Mouse (Mus musculus): ENCODE measurements around the gene Eps8l1.
"Not testable (repeated sequence)": the region's sequence is repeated elsewhere in the genome, so short reads cannot be mapped to it uniquely, and the experiment has no call there.

The Eps8l1 gene

DNA sequence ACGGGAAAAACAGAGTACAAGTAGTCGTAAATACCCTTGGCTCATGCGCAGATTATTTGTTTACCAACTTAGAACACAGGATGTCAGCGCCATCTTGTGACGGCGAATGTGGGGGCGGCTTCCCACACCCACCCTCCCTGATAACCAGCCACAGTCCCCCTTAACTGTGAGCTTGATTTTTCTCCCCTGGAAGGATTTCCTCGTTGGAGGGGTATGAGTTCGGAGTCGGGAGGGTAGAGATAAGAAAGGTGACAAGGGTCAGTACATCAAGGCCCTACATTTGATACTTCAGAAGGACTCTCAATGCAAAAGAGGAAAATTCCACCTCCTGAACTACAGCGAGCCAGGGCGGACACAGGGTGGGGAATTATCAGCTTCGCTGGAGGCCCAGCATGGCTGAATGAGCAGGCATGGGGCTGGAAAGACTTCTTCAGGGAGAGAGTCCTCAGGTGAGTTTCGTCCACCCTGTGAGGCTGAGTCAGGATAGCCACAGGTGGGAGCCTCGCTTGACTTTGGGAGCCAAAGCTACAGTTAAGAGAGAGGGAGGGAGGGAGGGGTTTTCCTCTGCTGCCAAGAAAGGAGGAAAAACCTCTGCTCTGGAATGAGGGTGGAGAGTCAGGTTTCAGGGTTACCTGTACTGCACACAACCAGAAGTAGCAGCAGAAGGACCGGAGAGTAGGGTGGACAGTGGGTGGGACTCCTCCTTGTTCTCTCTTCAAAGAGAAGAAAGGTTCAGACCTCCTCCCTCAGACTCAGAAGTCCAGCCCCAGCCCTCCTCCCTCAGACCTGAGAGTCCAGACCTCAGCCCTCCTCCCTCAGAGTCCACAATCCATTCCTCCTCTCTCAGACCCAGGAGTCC is at the start of gene Eps8l1:
Eps8l1 (plus strand) TSS at position 99 of the 859 bp plus-strand sequence.
- no peak for DNase-seq (ENCODE audit: low spot score in 2 of 2)

DNA sequence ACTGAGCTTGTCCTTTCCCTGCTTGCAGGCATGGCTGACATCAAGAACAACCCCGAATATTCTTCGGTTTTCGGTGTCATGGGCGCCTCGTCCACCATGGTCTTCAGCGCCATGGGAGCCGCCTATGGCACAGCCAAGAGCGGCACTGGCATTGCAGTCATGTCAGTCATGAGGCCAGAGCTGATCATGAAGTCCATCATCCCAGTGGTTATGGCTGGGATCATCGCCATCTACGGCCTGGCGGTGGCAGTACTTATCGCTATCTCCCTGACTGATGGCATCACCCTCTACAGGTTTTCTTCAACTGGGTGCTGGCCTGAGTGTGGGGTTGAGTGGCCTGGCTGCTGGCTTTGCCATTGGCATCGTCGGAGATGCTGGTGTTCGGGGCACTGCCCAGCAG is 48.1 kb upstream of the Eps8l1 start:
- not testable (repeated sequence) for DNase-seq (ENCODE audit: low spot score in 2 of 2)

DNA sequence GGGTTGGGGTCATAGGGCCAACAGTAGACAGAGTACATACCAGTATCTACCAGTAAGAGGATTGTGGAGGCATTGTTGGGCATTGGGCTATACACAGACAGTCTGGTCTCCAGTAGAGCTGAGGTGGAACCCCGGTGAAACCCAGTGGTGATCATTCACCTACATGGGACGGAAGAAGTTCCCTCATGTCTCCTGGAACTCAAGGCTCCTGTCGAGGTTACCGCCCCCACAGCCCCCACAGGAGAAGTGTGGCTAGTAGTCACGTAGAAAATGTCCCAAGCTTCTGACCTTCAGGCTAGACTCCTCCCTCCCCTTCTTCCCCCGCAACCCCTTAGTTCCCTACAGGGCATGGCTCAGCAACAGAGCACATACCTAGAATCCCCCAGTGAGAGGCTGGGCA is 40.8 kb upstream of the Eps8l1 start:
- no peak for DNase-seq (ENCODE audit: low spot score in 2 of 2)

- DNase-seq (ENCODE audit: low spot score in 2 of 2), result no peak
These were observed 40.2 kb upstream of the Eps8l1 start for GRCm38 (mm10) chr7:4420230-4420629.

GRCm38 (mm10) chr7:4427161-4427912 is 33.1 kb upstream of the Eps8l1 start:
- DNase-seq (ENCODE audit: low spot score in 2 of 2), result peak; percentile 69 to 78

DNA sequence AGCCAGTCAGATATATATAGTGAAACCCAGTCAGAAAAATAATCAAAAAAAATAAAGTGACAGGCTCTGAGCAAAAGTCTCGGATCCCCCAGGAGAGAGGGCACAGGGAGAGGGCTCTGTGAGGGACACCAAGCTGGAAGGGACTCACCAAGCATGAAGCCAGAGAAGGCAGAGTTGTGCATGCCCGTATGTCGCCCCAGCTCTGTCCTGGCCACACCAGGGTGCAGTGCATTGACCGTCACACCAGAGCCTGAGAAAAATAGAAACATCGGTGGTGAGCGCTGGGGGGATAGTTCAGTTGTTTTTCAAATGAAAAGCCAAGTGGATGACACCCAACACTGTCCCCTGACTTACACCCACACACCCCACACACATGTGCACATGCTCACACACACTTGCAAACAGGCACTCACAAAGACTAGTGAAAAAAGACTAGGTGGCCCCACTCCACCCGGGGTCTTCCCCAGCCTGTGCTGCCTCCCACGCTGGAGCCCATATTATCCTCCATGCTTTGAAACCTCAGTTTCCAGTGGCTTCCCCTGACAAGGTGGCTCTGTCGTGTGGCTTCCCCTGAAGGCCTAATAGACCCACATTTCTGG is 30.1 kb upstream of the Eps8l1 start:
- peak in 1 of 2 experiments; percentile 44 for DNase-seq (ENCODE audit: low spot score in 2 of 2)

DNA sequence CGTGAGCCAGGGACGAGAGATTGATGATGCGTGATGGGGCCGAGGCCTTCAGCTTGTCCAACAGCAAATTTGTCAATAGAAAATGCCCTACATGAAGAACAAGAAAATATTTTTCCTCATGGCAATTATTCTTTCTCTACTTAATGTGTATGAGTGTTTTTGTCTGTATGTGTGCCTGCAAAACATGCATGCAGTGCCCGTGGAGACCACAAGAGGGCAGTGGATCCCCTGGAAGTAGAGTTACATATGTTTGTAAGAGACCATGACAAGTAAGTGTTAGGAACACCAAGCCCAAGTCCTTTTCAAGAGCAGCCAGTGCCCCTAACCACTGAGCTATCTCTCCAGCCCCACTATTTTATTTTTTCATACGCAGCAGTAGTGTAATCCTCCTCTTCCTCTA is 28.9 kb upstream of the Eps8l1 start:
- peak; percentile 38 to 74 for DNase-seq (ENCODE audit: low spot score in 2 of 2)

GRCm38 (mm10) chr7:4432026-4432425 is 28.4 kb upstream of the Eps8l1 start:
- DNase-seq (ENCODE audit: low spot score in 2 of 2), result peak in 1 of 2 experiments; percentile 35

DNA sequence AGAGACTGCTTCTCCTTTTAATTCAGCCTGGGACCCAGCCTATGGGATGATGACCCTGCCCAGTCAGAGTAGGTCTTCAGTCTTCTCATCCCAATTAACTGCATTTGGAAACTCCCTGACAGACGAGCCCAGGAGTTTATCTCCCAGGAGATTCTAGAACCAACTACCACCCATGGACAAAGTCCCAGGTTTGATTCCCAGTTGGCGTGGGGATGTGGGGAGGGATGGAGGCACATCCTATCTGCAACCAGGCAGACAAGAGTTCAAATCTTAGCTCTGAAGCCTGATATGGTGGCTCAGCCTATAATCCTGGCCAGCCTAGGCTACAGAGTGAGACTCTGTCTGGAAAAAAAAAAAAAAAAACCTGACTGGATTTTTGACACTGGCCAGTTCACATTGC is 22.8 kb upstream of the Eps8l1 start:
- peak in 1 of 2 experiments; percentile 23 for DNase-seq (ENCODE audit: low spot score in 2 of 2)

DNA sequence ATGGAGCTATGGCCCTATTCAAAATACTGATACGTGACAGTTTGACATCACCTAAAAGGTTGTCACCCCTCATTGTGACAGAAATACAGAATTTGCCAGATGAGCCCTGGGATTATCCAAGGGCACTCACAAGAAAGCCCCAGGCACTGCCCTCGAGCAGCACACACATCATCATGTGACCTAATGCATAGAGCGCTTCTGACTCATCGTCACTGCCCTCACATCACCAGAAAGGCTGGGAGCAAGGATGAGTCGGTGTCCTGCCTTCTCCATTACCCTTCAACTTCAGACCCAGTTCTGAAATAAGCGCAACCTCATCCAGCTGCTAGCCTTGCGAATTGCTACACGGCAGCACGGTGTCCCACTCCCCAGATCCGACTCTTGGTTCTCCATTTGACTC is 19.9 kb upstream of the Eps8l1 start:
- no peak for DNase-seq (ENCODE audit: low spot score in 2 of 2)

GRCm38 (mm10) chr7:4445216-4445791 is 15.2 kb upstream of the Eps8l1 start, which contains the start of gene Rdh13:
Rdh13 (minus strand) TSS chr7:4445649.
- peak; percentile 79 to 84 for DNase-seq (ENCODE audit: low spot score in 2 of 2)

GRCm38 (mm10) chr7:4447138-4447537 is 13.3 kb upstream of the Eps8l1 start:
- DNase-seq (ENCODE audit: low spot score in 2 of 2), result no peak

- no peak for DNase-seq (ENCODE audit: low spot score in 2 of 2)
These were observed 12.0 kb upstream of the Eps8l1 start for GRCm38 (mm10) chr7:4448439-4448838.

GRCm38 (mm10) chr7:4449211-4449610 is 11.3 kb upstream of the Eps8l1 start:
- DNase-seq (ENCODE audit: low spot score in 2 of 2), result no peak

DNA sequence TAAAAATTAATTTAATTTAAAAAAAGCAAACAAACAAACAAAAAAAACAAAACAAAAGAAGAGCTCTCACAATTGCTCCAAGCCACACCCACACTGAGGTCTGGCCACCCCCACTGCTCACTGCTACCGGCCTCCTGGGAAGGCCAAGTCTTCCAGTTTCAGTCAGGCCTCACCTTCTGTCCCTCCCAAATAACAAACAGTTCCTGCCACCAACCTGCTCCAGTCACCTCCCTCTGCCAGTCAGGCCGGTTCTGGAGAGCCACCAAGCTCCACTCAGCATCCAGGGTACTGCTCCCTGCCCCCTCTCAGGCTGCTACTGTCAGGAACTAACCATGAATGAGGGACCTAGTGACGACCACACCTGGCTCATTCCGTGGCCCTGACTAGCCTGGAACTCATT is 7.8 kb upstream of the Eps8l1 start:
- DNase-seq (ENCODE audit: low spot score in 2 of 2), result no peak

DNA sequence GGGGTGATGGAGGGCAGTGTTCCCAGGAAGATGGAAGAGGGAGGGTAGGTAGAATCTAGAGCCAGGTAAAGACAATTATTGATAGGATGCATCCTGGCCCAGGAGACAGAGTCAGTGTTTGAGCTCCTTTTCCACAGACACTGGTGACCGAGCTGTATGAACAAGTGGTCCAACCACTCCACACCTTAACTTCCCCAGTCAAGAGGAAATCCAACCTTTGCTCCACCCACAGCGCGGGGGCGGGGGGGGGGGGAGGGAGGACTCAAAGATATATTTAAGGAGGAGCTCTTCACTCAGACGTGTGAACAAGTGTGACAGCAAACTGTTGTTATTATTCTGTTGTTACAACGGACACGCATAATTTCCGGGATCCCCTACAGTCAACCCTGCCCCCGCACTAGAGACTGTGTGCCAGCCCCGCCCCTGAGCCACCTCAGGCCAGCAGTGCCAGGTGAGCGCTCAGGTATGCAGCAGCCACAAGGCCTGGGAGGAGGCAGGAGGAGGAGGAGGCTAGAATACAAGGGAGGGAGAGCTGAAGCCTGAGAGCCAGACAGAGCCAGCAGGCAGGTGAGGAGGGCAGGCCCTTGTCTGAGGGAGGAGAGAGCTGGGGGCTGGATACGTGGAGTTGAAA is 3.8 kb downstream of the Eps8l1 start:
- peak in 1 of 2 experiments; percentile 61 for DNase-seq (ENCODE audit: low spot score in 2 of 2)

- no peak for DNase-seq (ENCODE audit: low spot score in 2 of 2)
These were observed 7.3 kb downstream of the Eps8l1 start for GRCm38 (mm10) chr7:4467801-4468200.

- DNase-seq (ENCODE audit: low spot score in 2 of 2), result peak; percentile 64 to 80
These were observed 10.1 kb downstream of the Eps8l1 start for GRCm38 (mm10) chr7:4470275-4471178.

GRCm38 (mm10) chr7:4471179-4471555 is 10.7 kb downstream of the Eps8l1 start:
- DNase-seq (ENCODE audit: low spot score in 2 of 2), result peak; percentile 74 to 84

GRCm38 (mm10) chr7:4473940-4474339 is 13.5 kb downstream of the Eps8l1 start:
- DNase-seq (ENCODE audit: low spot score in 2 of 2), result no peak

Measured in urinary bladder, postnatal 4 days (tissue).